Mouse (Mus musculus): ENCODE results near the gene Nup153.

DNA sequence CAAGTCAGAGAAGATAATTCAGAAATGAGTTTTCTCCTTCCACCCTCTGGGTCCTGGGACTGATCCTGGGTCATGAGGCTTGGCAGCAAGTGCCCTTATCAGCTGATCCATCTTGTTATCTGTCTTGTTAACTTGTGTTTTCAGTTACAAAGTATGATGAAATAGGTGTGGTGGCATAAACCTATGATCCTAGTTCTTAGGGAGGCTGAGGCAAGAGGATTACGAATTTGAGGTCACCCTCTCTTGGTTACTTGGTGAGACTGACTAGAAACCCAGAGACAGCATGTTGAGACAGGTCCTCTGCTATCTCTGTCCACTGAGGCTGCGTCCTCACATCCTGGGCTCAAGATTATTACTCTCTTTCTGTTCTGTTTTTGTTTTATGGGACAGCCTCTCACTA is 37.6 kb upstream of the Nup153 start:
- no peak for TF ChIP-seq POLR2A (IDR thresholded peaks at IDR 0.05; ENCODE audit: control insufficient read depth, extremely low read depth, insufficient read depth, low read length, poor library complexity)
- no peak for TF ChIP-seq CTCF (IDR thresholded peaks at IDR 0.05; ENCODE audit: borderline replicate concordance, control insufficient read depth, extremely low read depth, insufficient read depth, low read length, poor library complexity)

Measured in thymus, adult 2 months (tissue).